Mouse (Mus musculus) frontal cortex, postnatal 36 days (tissue): Measurements from ENCODE around the gene Rpl3l.
"Not testable (repeated sequence)": the region's sequence is repeated elsewhere in the genome, so short reads cannot be mapped to it uniquely, and the experiment has no call there.

Experiments
- DNase-seq, 2 experiments: peaks; one replicate each; pipeline ENCODE4 v3.0.0; 2022; ENCODE audit warnings: low spot score in 2 of 2

Rpl3l gene

DNA sequence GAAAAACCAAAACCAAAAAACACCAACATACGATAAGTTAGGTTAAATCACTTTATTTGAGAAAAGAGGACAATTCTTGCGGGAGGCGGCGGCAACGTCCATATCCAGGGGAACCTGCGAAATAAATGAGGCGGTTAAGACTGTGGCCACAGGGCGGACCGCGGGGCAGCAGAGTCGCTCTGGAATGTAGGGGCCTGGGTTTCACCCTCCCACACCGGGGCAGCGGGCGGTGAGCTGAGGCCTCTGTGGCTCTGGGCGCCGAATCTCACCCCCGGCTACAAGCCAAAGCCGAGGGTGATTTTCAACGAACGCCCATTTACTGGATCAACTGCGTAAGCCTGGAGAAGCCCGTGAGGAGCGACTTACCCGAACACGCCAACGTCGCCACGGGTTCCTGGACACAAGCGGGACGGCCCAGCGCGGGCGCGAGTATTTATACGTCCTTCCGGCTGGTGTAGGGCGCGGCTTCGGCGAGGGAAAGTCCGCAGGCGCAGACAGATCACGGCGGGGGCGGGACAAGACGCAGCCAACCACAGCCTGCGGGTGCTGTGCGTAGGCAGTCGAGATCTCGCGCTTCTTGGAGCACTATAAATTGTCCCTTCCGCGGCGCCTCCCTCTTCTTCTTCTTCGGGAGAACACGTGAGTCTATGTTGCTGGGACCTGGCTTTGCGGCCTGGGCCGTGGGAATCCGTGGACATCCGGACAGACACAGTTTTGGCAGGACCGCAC lies 8.0 kb upstream of the Rpl3l start:
- DNase-seq = peak; percentile 99

DNA sequence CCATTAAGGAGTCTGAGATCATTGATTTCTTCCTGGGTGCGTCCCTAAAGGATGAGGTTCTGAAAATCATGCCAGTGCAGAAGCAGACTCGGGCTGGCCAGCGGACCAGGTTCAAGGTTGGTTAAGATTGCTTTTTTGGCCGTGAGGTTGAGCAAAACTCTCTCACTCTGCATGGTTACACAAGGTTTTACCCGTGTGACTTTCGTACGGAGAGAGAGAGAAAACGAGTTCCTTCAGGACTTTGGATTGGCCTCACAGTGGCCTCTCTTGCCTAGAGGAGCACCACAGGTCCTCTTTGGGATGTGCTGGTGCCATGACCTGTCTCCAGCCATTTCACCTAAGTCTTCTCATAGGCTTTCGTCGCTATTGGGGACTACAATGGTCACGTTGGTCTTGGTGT lies 7.0 kb upstream of the Rpl3l start:
- DNase-seq = not testable (repeated sequence)

GRCm38 (mm10) chr17:24721383-24721955 lies 6.2 kb upstream of the Rpl3l start:
- DNase-seq = not testable (repeated sequence)

DNA sequence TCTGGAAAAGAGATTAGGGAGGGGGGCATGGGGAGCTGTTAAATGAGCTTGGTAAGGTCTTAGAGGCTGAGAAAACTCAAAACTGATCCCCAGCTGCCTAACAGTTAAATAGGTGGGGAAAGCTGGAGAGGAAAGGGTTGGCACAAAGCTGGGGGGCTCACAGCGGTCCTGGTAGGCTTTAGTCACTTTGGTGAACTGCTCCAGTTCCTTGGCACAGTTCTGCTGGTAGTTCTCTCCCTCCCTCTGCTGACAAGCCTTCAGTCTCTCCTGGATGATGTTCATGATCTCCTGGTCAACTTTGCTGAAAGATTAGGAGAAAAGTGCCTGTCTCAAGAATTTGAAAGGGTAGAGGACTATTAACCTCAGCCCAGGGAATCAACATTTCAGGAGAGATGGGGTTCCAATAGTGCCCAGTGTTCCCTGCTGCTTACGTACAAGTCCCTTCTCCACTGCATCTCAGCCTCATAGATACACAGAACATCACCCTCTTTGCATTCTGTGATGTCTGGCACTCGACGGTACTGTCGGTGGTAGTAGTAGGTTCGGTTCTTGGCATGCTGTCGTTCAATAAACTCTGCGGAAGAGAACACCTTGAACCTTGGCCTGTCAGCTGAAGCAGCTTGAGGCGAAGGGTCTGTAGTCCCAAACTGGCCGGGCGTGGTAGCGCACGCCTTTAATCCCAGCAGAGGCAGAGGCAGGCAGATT lies 5.2 kb upstream of the Rpl3l start:
- no peak for DNase-seq

DNA sequence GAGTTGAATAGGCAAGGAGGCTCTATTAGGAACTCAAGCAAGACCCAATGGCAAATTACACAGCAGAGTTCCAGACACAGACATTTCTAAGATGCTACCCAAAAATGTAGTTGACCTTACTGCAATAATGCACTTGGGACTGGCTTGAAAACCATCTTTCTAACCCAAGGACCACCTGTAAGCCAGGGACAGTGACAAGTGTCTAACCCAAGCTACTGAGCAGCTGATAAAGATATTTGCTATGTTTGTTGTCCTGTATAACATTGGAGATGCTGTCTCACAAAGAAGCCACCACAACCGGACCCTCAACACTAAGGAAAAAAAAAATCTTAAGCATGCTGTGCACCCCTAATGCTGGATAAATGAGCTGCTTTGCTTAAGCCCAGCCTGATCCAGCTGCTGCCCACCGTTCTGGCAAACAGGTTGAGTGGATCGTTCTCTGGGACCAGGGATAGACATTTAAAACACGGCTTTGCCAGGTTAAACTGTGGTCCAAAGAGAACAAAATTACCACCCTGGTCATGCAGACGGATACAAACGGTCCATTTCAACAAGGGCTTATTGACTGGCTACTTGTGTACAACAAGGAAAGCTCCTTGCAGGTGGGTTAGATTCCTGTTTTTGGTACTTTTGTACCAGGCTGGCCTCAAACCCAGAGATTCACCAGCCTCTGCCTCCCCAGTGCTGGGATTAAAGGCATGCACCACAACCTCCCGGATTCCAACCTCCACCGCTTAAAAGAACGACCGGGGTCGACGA lies 4.3 kb upstream of the Rpl3l start:
- DNase-seq = no peak

DNA sequence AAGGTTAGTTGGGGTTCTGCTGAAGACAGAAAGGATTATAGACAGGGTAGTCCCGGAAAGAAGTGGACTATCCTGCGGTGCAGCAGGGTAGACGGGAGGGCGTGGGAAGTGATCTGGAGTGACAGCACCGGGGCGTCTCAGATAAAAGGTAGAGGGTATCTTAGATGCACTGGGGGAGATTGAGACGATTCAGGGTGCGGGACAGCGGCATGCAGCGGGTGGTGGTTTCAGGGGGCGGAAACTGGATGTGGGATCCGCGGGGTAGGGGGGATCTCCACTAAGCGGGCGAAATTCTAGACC lies 3.8 kb upstream of the Rpl3l start:
- DNase-seq = no peak

- peak; percentile 93 to 96 for DNase-seq
These were observed 3.4 kb upstream of the Rpl3l start, which contains the start of gene Ndufb10 for GRCm38 (mm10) chr17:24724184-24724583. Gene Ndufb10 (minus strand): TSS chr17:24724478.

- DNase-seq = no peak
These were observed 1.8 kb upstream of the Rpl3l start for GRCm38 (mm10) chr17:24725637-24726390.

DNA sequence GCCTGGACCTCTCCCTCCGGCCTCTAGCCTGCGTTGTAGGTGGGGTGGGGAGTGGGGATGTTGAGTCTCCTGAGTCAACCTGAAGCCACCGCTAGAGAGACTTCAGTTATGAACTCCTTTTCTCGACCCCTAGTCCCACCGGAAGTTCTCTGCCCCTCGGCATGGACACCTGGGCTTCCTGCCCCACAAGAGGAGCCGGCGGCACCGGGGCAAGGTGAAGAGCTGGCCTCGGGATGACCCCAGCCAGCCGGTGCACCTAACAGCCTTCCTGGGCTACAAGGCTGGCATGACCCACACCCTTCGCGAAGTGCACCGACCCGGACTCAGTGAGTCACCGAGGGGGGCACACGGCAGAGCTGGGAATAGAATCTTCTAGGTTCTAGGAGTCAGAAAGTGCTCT lies 564 bp downstream of the Rpl3l start:
- DNase-seq = no peak

GRCm38 (mm10) chr17:24729067-24729466 lies 1.4 kb downstream of the Rpl3l start:
- DNase-seq = no peak

DNA sequence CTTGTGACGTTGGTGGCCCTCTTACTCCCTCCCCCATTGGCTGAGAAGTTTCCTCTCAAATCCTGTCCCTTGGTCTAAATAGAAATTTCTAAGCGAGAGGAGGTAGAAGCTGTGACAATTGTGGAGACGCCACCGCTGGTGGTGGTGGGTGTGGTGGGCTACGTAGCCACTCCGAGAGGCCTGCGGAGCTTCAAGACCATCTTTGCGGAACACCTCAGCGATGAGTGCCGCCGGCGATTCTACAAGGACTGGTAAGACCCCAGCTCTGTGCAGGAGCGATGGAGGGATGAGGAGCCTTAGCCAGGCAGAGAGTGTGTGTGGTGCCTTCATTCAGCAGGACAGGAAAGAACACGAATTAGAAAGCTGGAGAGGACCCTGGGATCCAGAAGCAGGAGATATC lies 3.2 kb downstream of the Rpl3l start:
- no peak for DNase-seq

DNA sequence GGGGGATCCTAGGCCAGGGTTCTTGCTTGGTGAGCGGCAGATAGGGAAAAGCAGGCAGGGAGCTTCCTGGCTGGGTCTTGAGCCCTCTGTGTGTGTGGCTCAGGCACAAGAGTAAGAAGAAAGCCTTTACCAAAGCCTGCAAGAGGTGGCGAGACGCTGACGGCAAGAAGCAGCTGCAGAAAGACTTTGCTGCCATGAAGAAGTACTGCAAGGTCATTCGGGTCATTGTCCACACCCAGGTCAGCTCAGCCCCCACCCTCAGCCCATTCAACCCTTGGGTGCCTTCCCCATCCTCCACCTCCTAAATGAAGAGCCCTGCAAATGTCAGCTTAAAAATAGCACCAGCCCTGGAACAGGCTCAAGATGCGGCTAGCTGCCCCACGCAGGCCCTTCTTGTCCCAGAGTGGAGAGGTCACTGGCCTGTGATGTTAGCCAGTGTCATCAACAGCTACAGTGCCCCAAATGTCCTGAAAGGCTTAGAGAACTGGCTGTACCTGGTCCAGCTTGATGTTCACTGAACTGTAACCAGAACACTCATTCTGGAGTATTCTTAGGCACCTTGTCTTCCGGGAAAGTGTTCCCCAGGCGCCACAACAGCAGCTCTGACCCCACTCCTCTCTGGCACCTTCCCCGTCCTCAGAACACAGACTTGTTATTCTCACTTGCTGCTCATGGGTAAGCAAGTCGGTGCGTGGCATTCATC lies 4.8 kb downstream of the Rpl3l start:
- DNase-seq = no peak

GRCm38 (mm10) chr17:24733434-24734050 lies 5.9 kb downstream of the Rpl3l start:
- no peak for DNase-seq

DNA sequence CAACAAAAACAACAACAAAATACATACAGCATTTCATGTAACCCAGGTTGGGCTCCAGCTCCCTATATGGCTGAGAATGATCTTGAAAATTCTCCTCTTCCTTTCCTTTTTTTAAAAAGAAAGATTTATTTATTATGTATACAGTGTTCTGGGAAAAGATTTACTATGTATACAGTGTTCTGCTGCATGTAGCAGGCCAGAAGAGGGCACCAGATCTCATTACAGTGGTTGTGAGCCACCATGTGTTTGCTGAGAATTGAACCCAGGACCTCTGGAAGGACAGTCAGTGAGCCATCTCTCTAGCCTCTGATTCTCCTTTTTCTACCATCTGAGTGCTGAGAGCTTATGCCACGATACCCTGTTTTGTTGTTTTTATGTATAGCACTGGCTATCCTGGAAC lies 6.9 kb downstream of the Rpl3l start:
- no peak for DNase-seq

DNA sequence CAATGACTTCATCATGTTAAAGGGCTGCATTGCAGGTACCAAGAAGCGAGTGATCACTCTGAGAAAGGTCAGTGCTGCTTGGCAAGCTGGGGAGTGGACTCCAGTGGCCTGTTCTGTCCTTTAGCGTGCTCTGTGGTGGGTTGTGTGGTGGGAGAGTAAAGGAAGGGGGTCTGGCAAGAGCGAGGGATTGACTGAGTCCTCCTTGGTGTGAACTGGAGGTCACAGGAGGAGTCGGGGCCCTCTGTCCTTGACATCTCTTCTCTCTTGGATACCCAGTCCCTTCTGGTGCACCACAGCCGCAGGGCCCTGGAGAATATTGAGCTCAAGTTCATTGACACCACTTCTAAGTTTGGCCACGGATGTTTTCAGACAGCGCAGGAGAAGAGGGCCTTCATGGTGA lies 7.8 kb downstream of the Rpl3l start:
- DNase-seq = no peak

GRCm38 (mm10) chr17:24736330-24737051 lies 8.9 kb downstream of the Rpl3l start, which contains the start of gene Msrb1:
Gene Msrb1 (plus strand): TSS chr17:24736642.
- peak; percentile 89 to 92 for DNase-seq

GRCm38 (mm10) chr17:24737135-24737810 lies 9.7 kb downstream of the Rpl3l start:
- no peak for DNase-seq

DNA sequence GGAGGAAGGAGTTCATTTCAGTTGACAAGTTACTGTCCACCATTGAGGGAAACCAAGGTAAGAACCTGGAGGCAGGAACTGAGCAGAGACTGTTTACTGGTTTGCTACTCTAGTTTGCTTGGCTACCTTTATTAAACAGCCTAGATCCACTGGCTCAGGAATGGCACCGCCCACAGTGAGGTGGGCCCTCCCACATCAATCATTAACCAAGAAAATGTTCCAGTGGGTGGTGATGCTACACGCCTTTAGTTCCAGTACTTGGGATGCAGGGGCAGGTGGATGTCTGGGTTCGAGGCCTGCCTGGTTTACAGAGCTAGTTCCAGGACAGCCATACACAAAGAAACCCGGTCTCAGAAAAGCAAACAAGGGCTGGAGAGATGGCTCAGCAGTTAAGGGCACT lies 10.6 kb downstream of the Rpl3l start:
- no peak for DNase-seq

- DNase-seq = no peak
These were observed 12.3 kb downstream of the Rpl3l start for GRCm38 (mm10) chr17:24739926-24740325.
